Mouse (Mus musculus): ENCODE measurements around the gene Nol4l. TPM values are rescaled to one million over a fixed set of nuclear protein-coding genes. Genes with fewer than 3 reads are reported as not detected.
A peak's percentile ranks its signal among the peaks of the same experiment; 100 is the strongest.

The Nol4l gene
- 10 to 100 TPM; 44.8 to 46.8 TPM for total RNA-seq (2021)
- long read RNA-seq, experiment 1, full-length matches to known transcripts, result 2 of 19 reads
- long read RNA-seq, experiment 1, partial matches to known transcripts, result 5 of 19 reads
- long read RNA-seq, experiment 1, other reads (novel, unspliced or antisense), result 12 of 19 reads
- long read RNA-seq, experiment 2, full-length matches to known transcripts, result 6 of 23 reads
- long read RNA-seq, experiment 2, partial matches to known transcripts, result 1 of 23 reads
- long read RNA-seq, experiment 2, other reads (novel, unspliced or antisense), result 16 of 23 reads

DNA sequence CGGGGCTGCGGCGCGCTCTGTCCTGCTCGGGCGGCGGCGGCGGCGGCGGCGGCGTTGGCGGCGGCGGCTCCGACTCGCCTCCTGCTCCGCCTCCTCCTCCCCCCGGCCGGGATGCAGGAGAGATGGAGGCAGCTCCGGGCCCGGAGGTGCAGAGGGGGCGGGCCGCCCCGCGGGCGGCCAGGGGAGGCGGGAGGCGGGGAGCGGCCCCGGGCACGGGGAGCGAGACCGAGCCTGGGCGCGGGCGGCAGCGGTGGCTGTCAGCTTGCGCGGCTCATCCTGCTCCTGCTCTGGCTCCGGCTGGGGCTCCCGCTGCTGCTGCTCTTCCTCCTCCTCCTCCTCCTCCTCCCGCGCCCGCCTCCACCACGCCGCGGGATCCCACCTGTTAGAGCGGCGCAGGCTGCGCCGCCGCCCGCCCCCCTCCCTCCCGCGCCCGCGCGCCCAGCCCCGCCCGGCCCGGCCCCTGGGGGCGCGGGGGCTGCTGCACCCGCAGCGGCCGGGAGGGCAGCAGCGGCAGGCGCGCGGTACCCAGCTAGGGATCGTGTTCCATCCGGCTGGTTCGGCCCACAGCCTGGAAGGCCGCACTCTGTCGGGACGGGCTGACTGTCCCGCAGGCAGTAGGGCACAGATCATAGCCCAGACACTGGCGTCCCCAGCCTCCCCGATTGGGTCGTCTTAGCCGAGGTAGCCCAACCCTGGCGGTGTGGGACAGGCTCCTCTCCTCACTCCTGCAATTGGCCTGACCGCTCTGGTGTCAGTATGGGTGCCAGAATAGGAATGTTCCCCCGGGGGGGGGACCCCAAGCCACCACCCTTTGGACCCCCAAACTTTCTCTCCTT, at the start of gene Nol4l:
TSS of gene Nol4l (minus strand) at position 41 of the 836 bp plus-strand sequence.
- intact Hi-C loops (cut with DNase I), result loop anchor here (5.0 kb wide), 1 partner anchor 53 kb away; no protein-coding TSS in a partner anchor
- DNase-seq (ENCODE audit: low spot score in 2 of 2), result peak in 1 of 2 experiments; percentile 47

DNA sequence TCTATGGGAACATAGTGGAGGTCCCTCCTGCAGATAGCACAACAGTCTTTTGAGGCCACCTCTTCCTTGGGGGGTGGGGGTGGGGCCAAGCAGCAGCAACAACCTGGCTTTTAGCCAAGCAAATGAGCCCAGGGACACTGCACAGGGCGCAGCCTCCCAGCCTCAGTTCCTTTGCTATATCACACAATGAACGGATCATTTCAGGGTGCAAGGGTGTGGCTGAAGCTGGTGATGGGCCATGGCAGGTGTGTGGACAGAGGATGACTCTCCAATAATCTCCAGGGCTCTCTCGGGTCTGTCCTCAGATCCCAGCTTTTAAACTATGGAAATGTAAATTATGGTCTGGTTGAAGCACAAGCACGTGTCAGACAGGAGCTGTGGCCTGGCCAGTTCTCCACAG, 47.4 kb upstream of the Nol4l start:
- no peak for DNase-seq (ENCODE audit: low spot score in 2 of 2)
- intact Hi-C loops (cut with DNase I), result no loop called here

DNA sequence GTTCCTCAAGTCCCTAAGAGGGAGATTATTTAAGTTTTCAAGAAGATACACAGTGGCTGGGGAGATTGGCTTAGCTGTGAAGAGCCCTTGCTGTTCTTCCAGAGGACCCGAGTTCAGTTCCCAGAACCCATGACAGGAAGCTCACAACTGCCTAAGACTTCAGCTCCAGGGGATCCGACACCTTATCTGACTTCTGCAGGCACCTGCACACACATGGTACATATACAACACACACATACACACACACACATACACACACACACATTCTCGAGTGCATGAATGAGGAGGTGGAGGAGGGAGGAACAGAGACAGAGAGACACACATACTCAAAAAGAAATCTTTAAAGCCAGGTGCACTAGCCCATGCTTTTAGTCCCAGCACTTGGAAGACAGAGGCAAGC, 46.4 kb upstream of the Nol4l start:
- DNase-seq (ENCODE audit: low spot score in 2 of 2), result no peak
- intact Hi-C loops (cut with DNase I), result no loop called here

DNA sequence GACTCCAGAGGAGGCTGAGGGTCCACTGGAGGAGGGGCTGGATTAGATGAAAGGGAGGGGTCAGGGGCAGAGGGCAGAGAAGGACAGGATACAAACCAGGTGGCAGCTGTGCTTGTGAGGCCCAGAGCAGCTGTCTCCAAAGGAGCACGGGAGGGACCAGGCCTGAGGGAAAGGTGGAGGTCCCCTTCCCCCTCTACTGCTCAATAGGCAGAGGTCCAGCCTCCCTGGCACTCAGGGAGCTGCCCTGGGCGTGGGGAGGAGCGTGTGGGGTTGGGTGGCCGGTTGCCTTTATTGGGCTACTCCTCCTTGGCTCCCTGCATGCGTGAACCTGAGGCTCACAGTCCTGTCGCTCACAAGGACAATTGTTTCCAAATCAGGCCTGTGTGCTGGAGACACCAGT, 45.8 kb upstream of the Nol4l start:
- DNase-seq (ENCODE audit: low spot score in 2 of 2), result no peak
- intact Hi-C loops (cut with DNase I), result no loop called here

DNA sequence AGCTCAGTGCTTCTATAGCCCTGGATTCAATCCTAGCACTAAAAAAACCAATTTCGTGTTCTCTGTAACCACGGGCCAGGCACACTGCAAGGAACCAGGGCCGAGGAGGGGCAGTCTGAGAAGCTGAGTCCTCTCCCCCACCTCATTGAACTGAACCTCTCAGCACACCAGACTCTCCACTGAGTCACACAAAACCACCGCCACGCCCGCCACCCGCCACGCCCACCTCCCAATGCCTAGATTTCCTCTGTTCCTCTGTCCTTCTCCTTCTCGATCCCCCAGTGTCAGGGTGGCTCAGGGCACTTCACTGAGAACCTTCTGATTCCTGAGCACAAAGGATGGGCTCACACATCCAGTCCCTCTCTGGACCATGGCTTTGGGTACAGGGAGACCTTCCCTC, 43.3 kb upstream of the Nol4l start:
- DNase-seq (ENCODE audit: low spot score in 2 of 2), result no peak
- intact Hi-C loops (cut with DNase I), result no loop called here

DNA sequence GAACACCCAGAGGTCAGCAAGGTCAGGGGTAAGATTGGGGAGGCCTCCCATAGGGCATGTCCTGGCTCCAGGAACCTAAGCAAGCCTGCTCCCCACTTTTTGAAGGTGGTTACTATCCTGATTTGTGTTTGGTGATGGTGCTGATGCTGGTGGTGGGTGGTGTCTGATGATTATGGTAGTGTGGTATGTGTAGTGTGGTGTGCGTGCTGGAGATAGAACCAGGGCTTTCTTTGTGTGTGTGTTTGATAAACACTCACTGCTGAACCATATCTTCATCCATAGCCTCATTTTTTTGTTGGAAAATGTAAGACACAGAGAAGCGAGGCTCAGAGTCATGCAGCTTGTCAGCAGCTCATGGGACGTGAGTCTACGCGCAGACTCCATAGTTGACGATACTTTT, 38.8 kb upstream of the Nol4l start:
- intact Hi-C loops (cut with DNase I), result no loop called here

DNA sequence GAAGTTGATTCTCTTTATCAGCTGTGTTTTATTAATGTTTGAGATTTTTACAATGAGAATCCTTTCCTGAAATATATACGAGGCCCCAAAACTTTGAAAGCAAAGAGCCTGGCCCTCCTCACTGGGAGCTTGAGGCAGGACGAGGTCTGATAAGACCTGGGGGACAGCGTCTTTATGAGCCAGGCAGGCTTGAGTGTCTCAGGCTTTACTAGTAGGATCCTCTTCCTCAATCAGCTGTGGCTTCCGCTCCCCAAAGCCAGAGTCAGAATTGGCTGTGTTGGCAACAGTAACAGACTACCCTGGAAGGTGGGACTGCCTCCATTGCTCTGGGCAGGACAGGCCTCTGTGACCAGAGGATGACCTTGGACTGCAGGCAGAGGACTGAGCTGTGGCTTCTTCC, 38.2 kb upstream of the Nol4l start:
- DNase-seq (ENCODE audit: low spot score in 2 of 2), result no peak
- intact Hi-C loops (cut with DNase I), result no loop called here

More for the DNA sequence above, 38.8 kb upstream of the Nol4l start:
- DNase-seq (ENCODE audit: low spot score in 2 of 2), result no peak

DNA sequence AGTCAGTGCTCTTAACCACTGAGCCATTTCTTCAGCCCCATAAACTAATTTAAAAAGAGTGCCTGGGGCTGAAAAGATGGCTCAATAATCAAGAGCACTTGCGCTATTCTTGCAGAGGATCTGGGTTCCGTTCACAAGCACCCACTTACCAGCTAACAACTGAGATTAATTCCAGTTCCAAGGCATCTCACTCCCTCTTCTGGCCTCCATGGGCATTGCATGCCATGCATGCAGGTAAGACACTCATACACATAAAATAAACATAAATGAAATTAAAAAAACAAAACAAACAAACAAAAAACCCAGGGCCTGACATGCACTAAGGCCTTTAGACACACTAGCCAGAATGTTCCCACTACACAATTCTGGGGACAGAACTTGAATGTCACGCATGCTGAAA, 34.6 kb upstream of the Nol4l start:
- intact Hi-C loops (cut with DNase I), result no loop called here

DNA sequence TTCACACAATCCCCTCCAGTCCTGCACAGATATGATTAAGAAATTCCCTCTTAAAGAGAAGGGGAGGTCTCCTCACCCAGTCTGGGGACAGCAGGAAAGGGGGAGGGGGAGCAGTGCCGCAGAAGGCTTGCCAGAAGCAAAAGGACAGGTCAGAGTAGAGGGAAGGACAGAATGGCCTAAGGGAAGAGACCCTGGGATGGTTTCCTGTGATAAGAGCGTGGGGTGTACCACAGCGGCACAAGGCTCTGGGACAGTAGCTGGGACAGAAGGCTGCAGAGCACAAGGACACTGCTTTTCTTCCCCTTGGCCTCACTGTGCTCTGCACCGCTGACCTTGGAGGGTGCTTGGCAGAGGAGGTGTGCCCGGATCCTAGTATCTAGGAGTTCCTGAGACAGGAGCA, 31.8 kb upstream of the Nol4l start:
- no peak for DNase-seq (ENCODE audit: low spot score in 2 of 2)
- intact Hi-C loops (cut with DNase I), result no loop called here

More for the DNA sequence above, 34.6 kb upstream of the Nol4l start:
- no peak for DNase-seq (ENCODE audit: low spot score in 2 of 2)

DNA sequence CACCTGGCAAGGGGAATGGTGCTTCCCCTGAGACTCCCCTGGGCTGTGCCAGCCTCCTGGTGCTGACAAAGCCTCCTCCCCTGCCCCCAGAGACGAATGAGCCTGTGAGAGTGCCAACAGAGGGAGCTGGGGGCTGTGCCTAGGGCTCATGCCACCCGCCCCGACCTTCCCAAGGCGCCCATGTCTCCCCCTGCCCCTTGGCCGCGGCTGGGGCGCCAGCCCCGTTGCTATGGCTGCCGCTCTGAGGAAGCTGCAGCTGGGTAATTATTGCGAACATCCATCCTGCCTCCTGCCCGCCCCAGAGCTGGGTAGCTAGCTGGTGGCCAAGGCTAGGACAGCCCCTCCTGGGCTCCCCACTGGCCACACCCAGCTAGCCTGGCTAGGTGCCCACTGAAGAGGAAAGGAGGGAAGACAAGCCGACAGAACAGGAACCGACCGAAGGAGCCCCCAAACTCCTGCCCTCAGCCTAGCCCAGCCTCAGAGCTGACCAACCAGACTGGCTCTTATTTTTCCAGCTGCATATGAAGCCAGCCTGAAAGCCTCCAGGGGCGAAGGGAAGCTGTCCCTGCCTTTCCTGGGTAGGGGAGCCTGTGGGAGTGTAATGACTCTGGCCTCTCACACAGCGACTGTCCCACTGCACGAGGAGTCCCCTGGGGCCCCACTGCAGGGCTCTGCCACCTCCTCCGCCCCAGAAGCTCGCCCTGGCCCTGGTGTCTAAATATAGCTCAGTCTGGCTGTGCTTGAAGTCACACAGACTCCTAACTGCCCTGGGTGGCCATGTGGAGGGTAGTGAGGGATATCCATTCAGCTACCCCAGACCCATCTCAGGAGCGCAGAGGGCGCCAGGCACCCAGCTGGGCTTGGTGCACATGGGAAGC, 31.1 kb upstream of the Nol4l start:
- DNase-seq (ENCODE audit: low spot score in 2 of 2), result peak; percentile 28 to 49

DNA sequence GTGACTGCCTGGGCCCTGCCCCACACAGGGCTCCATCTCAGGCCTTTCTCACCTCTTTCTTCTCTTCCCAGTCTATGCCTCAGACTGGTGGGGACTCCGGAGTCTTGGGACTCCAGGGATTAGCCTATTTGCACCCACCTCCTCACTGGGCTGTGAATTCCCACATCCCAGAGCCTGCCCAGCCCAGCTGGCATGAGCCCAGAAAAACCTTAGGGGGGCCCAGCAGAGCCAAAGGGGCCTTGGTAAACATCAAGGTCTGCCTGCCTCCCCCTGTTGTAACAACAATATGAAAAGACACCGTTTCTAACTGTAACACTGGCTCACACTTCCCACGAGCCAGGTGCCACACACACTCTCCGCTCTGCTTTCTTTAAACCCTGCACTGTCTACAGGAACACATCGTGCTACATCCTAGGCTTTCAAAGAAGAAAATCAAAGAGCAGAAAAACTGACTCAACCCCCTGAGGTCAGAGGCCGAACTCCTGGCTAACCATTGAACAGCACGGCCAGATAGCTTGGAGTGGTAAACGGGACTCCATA, 29.9 kb upstream of the Nol4l start:
- DNase-seq (ENCODE audit: low spot score in 2 of 2), result peak; percentile 22 to 45
- intact Hi-C loops (cut with DNase I), result no loop called here

More for the DNA sequence above, 31.1 kb upstream of the Nol4l start:
- intact Hi-C loops (cut with DNase I), result no loop called here

DNA sequence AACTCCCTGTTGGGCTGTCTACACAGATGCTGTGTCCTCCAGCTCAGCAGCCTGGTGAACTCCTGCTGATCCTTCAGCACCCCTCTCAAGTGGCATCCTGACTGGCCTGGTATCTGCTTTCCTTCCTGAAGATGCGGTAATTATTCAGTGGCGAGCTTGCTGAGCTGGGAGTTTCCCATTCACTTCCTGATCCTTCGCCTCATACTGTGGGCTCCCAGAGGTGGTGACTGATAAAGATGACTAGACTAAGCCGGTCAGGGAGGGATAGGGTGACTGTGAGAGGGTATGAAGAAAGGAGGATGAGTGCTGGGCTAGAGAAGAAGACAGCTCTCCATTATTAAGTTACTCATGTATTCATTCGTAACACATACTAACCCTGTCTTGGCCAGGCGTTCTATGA, 28.7 kb upstream of the Nol4l start:
- DNase-seq (ENCODE audit: low spot score in 2 of 2), result no peak
- intact Hi-C loops (cut with DNase I), result no loop called here

DNA sequence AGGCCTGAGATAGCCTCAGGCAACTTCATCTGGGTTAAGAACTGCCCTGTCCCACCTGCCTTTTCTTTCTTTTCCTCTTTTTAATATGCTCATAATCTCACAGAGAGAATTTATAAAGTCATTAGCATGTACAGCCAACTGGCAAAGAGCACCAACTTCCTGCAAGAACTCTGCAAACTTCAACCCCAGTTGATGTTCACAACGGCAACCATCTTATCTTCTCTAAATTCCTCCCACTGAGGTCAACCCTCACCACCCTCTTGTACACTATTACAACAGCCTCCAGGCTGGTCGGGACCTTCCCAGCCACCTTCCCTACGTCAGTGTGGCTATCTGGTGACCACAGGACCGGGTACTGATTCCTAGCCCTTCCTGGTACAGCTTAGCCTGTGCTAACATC, 27.5 kb upstream of the Nol4l start:
- DNase-seq (ENCODE audit: low spot score in 2 of 2), result no peak
- intact Hi-C loops (cut with DNase I), result no loop called here

DNA sequence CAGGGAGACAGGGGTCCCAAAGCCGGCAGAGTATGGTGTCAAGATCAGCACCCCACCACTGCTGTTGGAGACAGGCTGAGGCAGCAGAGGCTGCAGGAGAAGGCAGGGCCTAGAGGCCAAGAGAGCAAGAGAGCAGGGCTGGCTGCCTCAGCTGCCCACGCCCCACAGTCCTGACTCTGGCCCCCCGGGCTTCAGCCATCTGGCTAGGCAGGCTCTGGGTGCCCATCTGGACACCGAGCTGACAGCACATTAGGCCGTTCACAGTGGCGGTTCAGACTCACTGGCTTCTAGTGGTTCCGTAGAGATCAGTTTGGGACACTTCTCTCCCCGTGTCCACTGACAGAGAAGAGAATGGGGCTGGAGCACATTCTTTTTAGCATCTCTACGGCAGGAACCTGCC, 26.4 kb upstream of the Nol4l start:
- no peak for DNase-seq (ENCODE audit: low spot score in 2 of 2)
- intact Hi-C loops (cut with DNase I), result no loop called here

DNA sequence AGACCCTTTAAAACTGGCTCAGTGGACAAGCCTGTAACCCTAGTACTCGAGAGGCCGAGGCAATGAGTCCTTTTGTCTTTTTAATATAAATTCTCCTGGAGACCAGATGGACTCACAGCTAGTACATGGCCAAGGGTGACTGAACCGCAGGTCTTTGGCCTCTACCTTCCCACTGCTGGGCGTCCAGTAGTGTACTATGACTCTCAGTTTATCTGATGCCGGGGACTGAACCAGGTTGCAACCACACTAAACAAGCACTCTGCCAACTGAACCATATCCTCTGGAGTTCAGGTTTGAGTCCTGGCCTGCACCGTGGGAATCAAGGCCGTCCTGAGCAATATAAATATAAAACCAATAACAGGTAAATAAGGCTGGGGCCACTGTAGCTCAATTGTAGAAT, 24.8 kb upstream of the Nol4l start:
- DNase-seq (ENCODE audit: low spot score in 2 of 2), result no peak
- intact Hi-C loops (cut with DNase I), result no loop called here

DNA sequence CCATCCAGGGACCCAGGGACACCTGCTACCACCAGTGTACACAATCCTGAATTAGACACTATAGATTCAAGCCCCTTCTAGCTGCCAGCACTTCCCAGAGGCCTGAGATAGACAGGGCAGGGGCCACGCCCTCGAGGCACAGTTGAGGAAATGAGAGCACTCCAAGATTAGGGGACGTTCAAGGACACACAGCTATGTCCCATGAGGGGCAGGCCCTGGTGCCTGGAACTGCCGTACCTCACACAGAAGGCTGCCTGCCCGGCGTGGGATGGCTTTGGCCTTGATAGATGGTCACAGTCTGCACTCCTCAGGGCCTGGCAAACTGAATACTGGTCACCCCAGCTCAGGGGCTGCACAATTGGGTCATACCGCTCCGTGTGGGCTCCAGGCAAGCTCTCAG, 19.7 kb upstream of the Nol4l start:
- no peak for DNase-seq (ENCODE audit: low spot score in 2 of 2)
- intact Hi-C loops (cut with DNase I), result no loop called here

DNA sequence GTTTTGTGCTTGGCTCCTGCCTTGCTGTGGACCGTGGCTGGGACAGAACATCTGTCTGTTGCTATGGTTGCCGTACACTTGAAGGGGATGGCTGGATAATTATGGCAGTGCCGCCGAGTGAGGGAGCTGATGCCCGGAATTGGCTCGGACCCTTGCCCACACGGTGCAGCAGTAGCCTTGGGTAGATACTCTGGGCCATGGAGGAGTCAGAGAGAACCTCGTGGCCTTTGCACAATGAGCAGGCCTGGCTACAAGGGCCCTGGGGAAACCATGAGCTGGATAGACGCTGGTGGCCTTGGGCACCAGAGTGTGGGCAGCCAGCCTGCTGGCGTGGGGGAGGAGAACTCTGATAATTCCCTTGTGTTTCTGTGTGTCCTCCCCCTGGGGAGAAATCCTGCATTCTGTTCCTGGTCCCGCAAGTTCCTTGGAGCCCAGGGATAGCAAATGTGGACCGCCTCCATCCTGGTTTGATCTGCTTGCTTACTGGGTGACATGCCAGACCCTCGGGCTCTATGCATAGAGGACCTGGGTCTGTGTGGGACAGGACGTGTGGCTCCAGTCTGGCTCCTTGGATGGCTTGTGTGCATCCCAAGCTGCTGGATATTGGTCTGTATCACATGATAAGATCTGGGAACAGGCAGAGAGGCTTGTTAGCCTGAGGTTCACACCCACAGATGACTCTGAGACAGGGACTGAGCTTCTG, 18.6 kb upstream of the Nol4l start:
- intact Hi-C loops (cut with DNase I), result no loop called here
- DNase-seq (ENCODE audit: low spot score in 2 of 2), result no peak

DNA sequence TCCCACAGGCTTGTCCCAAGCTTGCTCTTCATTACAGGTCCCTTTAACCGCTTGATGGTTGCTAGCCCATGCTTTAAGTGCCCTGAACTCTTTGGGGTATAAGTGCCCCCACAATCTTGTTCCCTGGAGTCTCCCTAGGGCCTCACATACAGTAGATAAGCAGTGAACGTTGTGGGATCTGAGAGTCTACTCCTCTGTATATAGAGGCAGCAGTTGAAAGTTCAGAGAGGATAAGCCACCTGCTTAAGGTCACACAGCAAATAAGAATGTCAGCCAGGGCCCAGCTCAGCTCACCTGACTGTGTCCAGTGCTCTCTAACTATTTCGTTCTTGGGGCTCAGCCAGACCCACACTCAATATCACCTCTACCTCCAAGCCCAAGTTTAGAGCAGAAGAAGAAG, 17.9 kb upstream of the Nol4l start:
- intact Hi-C loops (cut with DNase I), result no loop called here
- DNase-seq (ENCODE audit: low spot score in 2 of 2), result no peak

DNA sequence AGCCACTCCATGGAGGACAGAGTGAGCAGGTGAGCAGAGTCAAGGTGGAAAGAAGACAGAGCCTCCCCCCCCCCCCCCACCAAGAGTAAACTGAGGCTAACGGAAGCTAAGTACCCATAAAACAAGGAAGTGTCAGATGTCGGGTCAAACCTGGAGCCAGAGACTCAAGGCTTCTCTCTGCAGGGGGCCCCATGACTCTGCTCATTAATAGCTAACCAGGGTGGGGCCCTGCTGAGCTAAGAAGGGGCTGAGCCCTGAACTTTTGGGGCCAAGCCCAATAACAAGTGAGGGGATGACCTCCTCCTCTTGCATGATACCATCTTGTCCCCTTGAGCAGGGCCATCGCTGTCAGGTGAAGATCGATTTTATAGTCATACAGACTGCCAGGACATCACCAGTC, 17.2 kb upstream of the Nol4l start:
- DNase-seq (ENCODE audit: low spot score in 2 of 2), result no peak
- intact Hi-C loops (cut with DNase I), result no loop called here
